Mouse (Mus musculus): ENCODE measurements around the gene Slc16a5.

DNA sequence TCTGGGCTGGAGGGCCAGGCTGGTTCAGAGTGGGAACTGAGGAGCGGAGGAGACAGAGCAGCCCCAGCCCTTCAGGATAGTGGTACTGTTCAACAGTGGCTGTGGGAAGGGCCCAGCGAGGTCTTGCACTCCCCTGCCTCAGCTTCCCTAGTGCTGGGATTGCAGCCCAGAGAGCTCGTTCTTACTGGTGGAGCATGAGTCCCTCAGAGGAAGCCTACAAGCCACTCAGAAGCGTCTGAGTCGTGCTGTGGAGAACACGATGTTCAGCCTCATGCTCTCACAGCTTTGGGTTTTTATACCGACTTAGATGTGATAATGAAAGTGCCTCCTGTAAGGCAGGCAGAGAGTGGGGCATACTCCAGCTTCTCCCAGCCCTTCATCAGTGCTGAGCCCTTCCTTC is 37.6 kb upstream of the Slc16a5 start:
- TF ChIP-seq CTCF (conservative IDR thresholded peaks at IDR 0.05; ENCODE audit: low read length) (no peak), POU5F1 (IDR thresholded peaks at IDR 0.05; ENCODE audit: borderline replicate concordance, low read length) (no peak)

Data from E14TG2a.4 (cell line).